Mouse (Mus musculus): ENCODE data around the gene Arhgef7.
"Not testable (repeated sequence)": the region's sequence is repeated elsewhere in the genome, so short reads cannot be mapped to it uniquely, and the experiment has no call there.

Gene Arhgef7

GRCm38 (mm10) chr8:11831939-11832338, 104.4 kb downstream of the Arhgef7 start:
- no peak for DNase-seq (ENCODE audit: low read depth in 1 of 2, low spot score in 2 of 2)

- no peak for DNase-seq (ENCODE audit: low read depth in 1 of 2, low spot score in 2 of 2)
These were observed 105.6 kb downstream of the Arhgef7 start for GRCm38 (mm10) chr8:11833157-11833556.

DNA sequence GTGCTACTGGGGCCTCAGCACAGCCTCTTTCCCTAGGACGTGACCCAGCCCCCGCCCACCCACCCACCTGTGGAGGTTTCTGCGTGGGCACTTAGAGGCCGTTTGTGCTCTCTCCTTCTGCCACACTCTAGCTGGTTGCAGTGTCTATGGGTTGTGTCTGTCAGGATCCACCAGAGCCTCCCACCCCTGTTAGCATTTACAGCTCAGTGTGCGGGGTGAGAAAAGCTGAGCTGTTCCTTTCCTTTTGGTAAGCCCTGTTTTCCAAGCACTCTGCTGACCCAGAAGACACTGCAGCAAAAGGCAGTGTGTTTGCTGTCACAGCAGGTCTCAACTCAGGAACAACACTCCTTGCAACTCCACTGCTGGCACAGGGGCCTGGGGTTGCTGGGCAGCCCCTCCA, 106.7 kb downstream of the Arhgef7 start:
- no peak for DNase-seq (ENCODE audit: low read depth in 1 of 2, low spot score in 2 of 2)

DNA sequence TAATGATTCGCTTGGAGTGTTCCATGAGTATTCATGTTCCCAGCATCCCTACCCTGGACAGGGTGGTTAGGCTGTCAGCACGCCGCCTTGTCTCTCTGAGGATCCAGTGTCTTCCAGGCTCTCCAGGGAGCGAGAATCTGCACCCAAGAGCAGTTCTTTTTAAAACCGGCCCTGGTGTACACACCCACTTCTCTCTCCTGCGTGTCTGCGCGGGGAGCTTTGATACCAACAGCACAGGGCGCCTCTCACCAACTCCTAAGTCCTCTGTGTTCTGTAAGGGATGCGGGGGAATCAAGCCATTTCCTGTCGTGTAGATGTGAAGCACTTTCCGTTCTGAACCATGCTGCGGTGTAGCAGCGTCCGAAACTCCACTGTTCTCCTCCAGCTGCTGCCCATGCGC, 107.2 kb downstream of the Arhgef7 start:
- DNase-seq (ENCODE audit: low read depth in 1 of 2, low spot score in 2 of 2) = no peak

DNA sequence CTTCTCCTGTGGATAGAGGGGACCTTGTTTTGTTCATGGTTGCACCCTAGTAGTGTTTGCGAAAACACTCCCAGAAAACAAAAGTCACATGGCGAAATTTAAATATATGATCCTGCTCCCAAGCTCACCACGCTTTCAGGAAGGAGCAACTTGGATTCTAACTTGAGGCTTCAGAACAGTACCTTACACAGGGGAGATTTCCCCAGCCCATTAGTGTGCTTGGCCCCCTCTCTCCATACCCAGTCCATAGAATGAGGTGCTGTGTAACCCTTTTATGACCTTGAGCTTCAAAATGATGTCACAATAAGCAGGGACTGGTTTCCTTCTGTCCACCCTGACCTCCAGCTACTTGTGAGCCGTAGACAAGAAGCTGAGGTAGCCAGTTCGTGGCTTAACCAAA, 112.7 kb downstream of the Arhgef7 start, which contains the start of gene Tex29:
Tex29 (plus strand) TSS at position 301 of the 400 bp plus-strand sequence.
- DNase-seq (ENCODE audit: low read depth in 1 of 2, low spot score in 2 of 2) = no peak

DNA sequence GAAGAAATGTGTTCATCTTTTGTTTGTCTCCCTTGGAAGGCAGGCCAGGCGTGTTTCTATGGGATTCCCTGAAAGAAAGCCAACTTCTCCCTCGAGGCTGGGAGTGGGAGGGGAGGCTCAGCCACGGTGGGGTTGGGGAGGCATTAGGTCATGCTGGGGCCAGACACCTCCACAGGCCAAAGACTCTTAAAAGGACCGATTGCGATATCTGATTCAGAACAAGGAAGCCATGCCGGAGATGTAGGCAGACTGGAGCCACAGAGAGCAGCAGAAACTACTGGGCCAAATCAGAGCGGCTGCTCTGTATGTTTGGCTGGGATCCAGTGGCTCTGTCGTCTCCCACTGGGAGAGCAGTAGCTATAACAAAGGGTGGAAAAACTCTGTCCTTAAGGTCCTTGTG, 114.0 kb downstream of the Arhgef7 start:
- DNase-seq (ENCODE audit: low read depth in 1 of 2, low spot score in 2 of 2) = no peak

GRCm38 (mm10) chr8:11842757-11843156, 115.2 kb downstream of the Arhgef7 start:
- no peak for DNase-seq (ENCODE audit: low read depth in 1 of 2, low spot score in 2 of 2)

GRCm38 (mm10) chr8:11843677-11844315, 116.3 kb downstream of the Arhgef7 start:
- DNase-seq (ENCODE audit: low read depth in 1 of 2, low spot score in 2 of 2) = no peak

DNA sequence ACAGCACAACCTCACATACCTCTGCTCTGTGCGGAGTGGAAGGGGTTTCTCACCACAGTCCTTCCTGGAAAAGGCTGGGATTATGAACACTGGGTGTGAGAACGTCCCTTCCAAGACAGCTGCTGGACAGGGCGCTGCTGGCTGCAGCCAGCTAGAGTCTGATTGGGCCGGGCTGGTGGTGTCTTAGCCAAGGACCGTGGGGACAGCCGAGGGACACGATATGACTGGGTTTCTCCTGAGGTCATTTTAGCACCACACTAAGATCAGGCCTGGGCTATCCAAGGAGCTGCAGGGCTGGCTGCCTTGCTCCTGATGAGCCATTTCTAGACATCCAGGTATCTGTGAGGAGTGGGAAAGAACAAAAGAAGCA, 116.8 kb downstream of the Arhgef7 start:
- DNase-seq (ENCODE audit: low read depth in 1 of 2, low spot score in 2 of 2) = no peak

DNA sequence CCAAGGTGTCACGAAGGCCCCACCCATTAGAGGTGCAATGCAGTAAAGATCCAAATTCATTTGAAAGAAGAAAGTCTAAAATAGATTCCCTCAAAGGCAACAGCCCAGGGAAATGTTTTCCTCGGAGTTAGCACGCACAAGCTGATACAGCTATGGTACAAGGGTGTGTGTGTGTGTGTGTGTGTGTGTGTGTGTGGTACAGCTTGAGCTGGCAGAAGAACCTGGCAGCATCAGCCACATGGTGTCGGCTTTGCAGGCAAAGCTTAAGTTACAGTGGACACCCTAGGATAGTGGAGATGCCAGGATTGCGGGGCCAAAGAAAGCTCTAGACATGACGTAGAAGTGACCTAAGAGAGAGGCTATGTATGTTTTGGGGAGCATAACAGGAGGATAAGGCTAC, 119.3 kb downstream of the Arhgef7 start:
- no peak for DNase-seq (ENCODE audit: low read depth in 1 of 2, low spot score in 2 of 2)

DNA sequence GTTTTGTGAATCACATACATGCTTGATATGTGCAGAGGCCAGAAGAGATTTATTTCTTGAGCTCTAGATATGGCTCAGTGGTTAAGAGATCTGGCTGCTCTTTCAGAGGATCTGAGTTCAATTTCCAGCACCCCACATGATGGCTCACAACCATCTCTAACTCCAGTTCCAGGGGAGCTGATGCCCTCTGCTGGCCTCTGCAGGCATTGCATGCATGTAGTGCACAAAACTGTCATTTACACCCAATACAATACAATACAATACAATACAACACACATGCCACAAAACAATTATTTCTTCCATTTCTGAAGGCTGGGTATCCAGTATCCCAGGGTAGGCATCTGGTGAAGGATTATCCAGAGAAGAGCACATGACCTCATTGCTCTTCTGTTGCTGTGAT, 140.3 kb downstream of the Arhgef7 start:
- no peak for DNase-seq (ENCODE audit: low read depth in 1 of 2, low spot score in 2 of 2)

DNA sequence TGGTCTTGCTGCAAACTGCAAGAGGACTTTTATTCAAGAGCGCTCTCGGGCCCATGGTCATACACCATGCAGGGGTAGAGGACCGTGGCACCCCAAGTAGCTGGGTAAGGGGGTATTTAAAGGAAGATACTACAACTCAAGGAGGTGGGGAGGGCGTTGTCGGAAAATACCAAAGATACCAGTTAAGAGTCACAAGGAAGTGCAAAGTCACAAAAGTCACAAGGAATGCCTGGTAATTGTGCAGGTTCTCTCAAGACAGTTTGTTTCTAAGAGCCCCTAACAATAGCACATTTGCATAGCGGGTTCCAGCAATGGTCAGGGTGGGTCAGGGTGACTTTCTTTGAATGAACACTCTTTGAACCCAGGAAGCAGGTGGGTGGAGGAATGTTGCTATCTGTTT, 146.7 kb downstream of the Arhgef7 start:
- not testable (repeated sequence) for DNase-seq (ENCODE audit: low read depth in 1 of 2, low spot score in 2 of 2)

- DNase-seq (ENCODE audit: low read depth in 1 of 2, low spot score in 2 of 2) = no peak
These were observed 157.1 kb downstream of the Arhgef7 start for GRCm38 (mm10) chr8:11884646-11885045.

Measured in monocyte, adult 2 months (primary cell).